Mouse (Mus musculus): Measurements from ENCODE around the gene Sntg2.

GRCm38 (mm10) chr12:30179623-30180022 is 193.6 kb downstream of the Sntg2 start:
- no peak for TF ChIP-seq HCFC1 (IDR thresholded peaks at IDR 0.05; ENCODE audit: borderline replicate concordance, insufficient read depth, low read length)
- TF ChIP-seq CHD2 (IDR thresholded peaks at IDR 0.05; ENCODE audit: low read depth, low read length) = no peak
- TF ChIP-seq ZNF384 (IDR thresholded peaks at IDR 0.05; ENCODE audit: low read depth, low read length) = no peak
- TF ChIP-seq MAFK (IDR thresholded peaks at IDR 0.05; ENCODE audit: insufficient read depth, low read depth, low read length) = no peak
- no peak for TF ChIP-seq ZC3H11A (IDR thresholded peaks at IDR 0.05; ENCODE audit: borderline replicate concordance, low read depth, low read length)

Data from ES-E14 (cell line).